Mouse (Mus musculus) C2C12 (cell line): ENCODE results near the gene Ap5s1.

ENCODE experiments used
- CEBPB ChIP-seq: IDR thresholded peaks from one replicate; pipeline ENCODE4 v1.6.1; 2011; ENCODE audit warnings: low read depth, mild to moderate bottlenecking, control low read depth, moderate library complexity
- CTCF ChIP-seq: IDR thresholded peaks from one replicate; pipeline ENCODE4 v1.5.1; 2011; ENCODE audit not compliant: control insufficient read depth, insufficient read depth, insufficient read length
- MAX ChIP-seq: IDR thresholded peaks from one replicate; pipeline ENCODE4 v1.6.1; 2011; ENCODE audit warnings: mild to moderate bottlenecking, control low read depth

- no peak for TF ChIP-seq CTCF
- no peak for TF ChIP-seq CEBPB
- no peak for TF ChIP-seq MAX
These were observed 20.5 kb upstream of the Ap5s1 start for GRCm38 (mm10) chr2:131186343-131186742.
